Mouse (Mus musculus) liver, postnatal 0 days (tissue): Measurements from ENCODE around the gene Card14. TPM values are rescaled to one million over a fixed set of nuclear protein-coding genes. Genes with fewer than 3 reads are reported as not detected.

ENCODE experiments used
- ATAC-seq: fragments of 200-750 bp; cut with Nextera tagmentation; 2 replicates; pipeline ENCODE4 v1.8.0; 2017; ENCODE audit warnings: mild to moderate bottlenecking, moderate library complexity
- DNase-seq: peaks from one replicate; pipeline ENCODE4 v3.0.0-alpha.2; 2016
- H3K27ac ChIP-seq: fragments of 300-500 bp; sonication (generic); 2 replicates; pipeline ENCODE4 v1.5.1; 2014; ENCODE audit warnings: antibody characterized with exemption, moderate library complexity, mild to moderate bottlenecking, low read depth
- H3K27me3 ChIP-seq: fragments of 300-500 bp; sonication (generic); 2 replicates; pipeline ENCODE4 v1.6.1; 2014; ENCODE audit warnings: low read length, control low read depth, mixed read lengths; ENCODE audit not compliant: insufficient read depth
- H3K36me3 ChIP-seq: fragments of 300-500 bp; sonication (generic); replicated peaks from 2 replicates; pipeline ENCODE4 v1.6.1; 2014; ENCODE audit warnings: mild to moderate bottlenecking, control low read depth, low read length, moderate library complexity, mixed read lengths; ENCODE audit not compliant: insufficient read depth
- H3K4me1 ChIP-seq: fragments of 300-500 bp; sonication (generic); 2 replicates; pipeline ENCODE4 v1.6.1; 2014; ENCODE audit warnings: antibody characterized with exemption, mild to moderate bottlenecking, control low read depth; ENCODE audit not compliant: insufficient read depth
- H3K4me2 ChIP-seq: fragments of 300-500 bp; sonication (generic); 2 replicates; pipeline ENCODE4 v1.6.1; 2014; ENCODE audit warnings: low read depth, mild to moderate bottlenecking, low read length, moderate library complexity, mixed read lengths
- H3K4me3 ChIP-seq: fragments of 300-500 bp; sonication (generic); 2 replicates; pipeline ENCODE4 v1.5.1; 2014; ENCODE audit warnings: low read depth, low read length
- H3K9ac ChIP-seq: fragments of 300-500 bp; sonication (generic); replicated peaks from 2 replicates; pipeline ENCODE4 v1.6.1; 2014; ENCODE audit warnings: mild to moderate bottlenecking, moderate library complexity
- H3K9me3 ChIP-seq: fragments of 300-500 bp; sonication (generic); 2 replicates; pipeline ENCODE4 v1.6.1; 2016; ENCODE audit warnings: mild to moderate bottlenecking, control low read depth, low read length, mixed read lengths
- CTCF ChIP-seq: sonication (generic); IDR thresholded peaks from 2 replicates; pipeline ENCODE4 v1.5.1; 2016; ENCODE audit warnings: antibody characterized with exemption, low read depth
- EP300 ChIP-seq: IDR thresholded peaks from 2 replicates; pipeline ENCODE4 v1.6.1; 2016; ENCODE audit warnings: antibody characterized with exemption, low read depth, mild to moderate bottlenecking
- WGBS: fragments of 180-500 bp; shearing (Covaris S2); extraction: QIAGEN DNeasy Blood & Tissue Kit; methylation state at CpG from one replicate; pipeline ENCODE4 v1.1.7; 2014; ENCODE audit not compliant: insufficient replicate concordance; 5-methylcytosine and 5-hydroxymethylcytosine counted together
- polyA plus RNA-seq: library from polyadenylated mRNA; unstranded; fragments of >200 nt; fragmentation: Nextera tagmentation; extraction: Ambion mirVana; gene quantifications from 2 replicates; pipeline ENCODE4 v1.2.1, GENCODE M21; 2015

Card14 gene
- polyA plus RNA-seq, 1 experiment from 2014 or later: 0.09 TPM

GRCm38 (mm10) chr11:119390271-119391231, 83.0 kb downstream of the Card14 start:
- no peaks in the 10 kb centered on the region for H3K36me3 ChIP-seq
- H3K4me1 ChIP-seq: peaks cover 50% of the 10 kb centered on the region
- no peak for TF ChIP-seq EP300
- 0 out of 2 replicates have a peak, but pooled peaks have one; percentile 8 for TF ChIP-seq CTCF
- H3K9ac ChIP-seq: peak overlapping the region; percentile 79
- H3K9me3 ChIP-seq: no peaks in the 10 kb centered on the region
- WGBS: 2% methylated on average over 53 of the region's 53 CpGs
- H3K27me3 ChIP-seq: no peaks in the 10 kb centered on the region
- H3K27ac ChIP-seq: peak overlapping the region; percentile 97
- peak; percentile 38 for ATAC-seq
- peak overlapping the region; percentile 89 for H3K4me2 ChIP-seq
- H3K4me3 ChIP-seq: peak overlapping the region; percentile 74
- DNase-seq: peak; percentile 72

- peak overlapping the region; percentile 97 for H3K27ac ChIP-seq
- ATAC-seq (peak; percentile 31), DNase-seq (peak; percentile 28)
- WGBS: 19% methylated on average over 7 of the region's 7 CpGs
- peak overlapping the region; percentile 89 for H3K4me2 ChIP-seq
- no peaks in the 10 kb centered on the region for H3K9me3 ChIP-seq
- H3K4me1 ChIP-seq: peaks cover 51% of the 10 kb centered on the region
- H3K36me3 ChIP-seq: peaks cover 9% of the 10 kb centered on the region; the same call in 1 of the 2 replicates
- H3K27me3 ChIP-seq: no peaks in the 10 kb centered on the region
- no peak for TF ChIP-seq CTCF
- peak; percentile 67 for TF ChIP-seq EP300
- peak overlapping the region; percentile 74 for H3K4me3 ChIP-seq
- peak overlapping the region; percentile 82 for H3K9ac ChIP-seq
Measured at GRCm38 (mm10) chr11:119391386-119392000, 83.9 kb downstream of the Card14 start.

GRCm38 (mm10) chr11:119392001-119392614, 84.5 kb downstream of the Card14 start:
- Histone ChIP-seq H3K9me3 (no peaks in the 10 kb centered on the region), H3K4me1 (peaks cover 53% of the 10 kb centered on the region), H3K9ac (peak overlapping the region; percentile 82), H3K36me3 (peaks cover 14% of the 10 kb centered on the region; the same call in 1 of the 2 replicates), H3K4me2 (peak overlapping the region; percentile 89), H3K4me3 (peak overlapping the region; percentile 74), H3K27me3 (no peaks in the 10 kb centered on the region), H3K27ac (peak overlapping the region; percentile 97)
- TF ChIP-seq EP300: no peak
- TF ChIP-seq CTCF: no peak
- DNase-seq (peak; percentile 92), ATAC-seq (peak; percentile 72)
- 2% methylated on average over 12 of the region's 12 CpGs for WGBS

DNA sequence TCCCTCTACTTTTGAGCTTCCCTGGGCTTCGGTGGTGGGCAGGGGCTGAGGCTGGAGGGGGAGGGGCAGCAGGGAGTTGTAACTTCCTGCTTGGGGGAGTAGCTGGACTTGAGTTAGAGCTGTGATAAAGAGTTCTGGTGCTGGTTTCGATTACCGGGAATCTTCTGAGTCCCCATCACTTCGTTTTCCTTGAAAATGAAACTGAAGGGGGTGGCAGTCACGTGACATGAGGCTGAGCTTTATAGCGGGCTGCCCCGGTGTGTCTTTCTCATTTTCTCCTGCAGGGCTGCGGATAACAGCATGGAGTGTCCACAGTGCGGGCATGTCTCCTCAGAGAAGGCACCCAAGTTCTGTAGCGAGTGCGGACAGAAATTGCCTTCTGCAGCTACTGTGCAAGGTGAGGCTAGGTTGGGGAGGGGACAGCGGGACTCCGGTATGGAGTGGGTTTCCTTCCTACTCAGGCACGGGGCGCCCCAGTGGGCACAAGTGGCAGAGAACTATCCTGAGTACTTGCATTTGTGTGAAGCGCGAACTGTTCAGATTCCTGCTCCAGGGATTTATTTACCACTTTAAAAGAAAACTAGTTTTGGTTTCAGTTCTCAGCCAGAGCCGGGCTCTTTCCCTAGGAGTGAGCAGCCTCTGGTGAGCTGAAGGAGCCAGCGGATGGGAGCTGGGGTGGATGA, 85.4 kb downstream of the Card14 start, which contains the start of gene Rnf213:
TSS of gene Rnf213 (plus strand) at position 301 of the 683 bp plus-strand sequence.
- peak; percentile 58 for ATAC-seq
- Histone ChIP-seq H3K36me3 (peaks cover 14% of the 10 kb centered on the region; the same call in 1 of the 2 replicates), H3K27me3 (no peaks in the 10 kb centered on the region), H3K4me3 (peak within 1 kb of the TSS; percentile 74), H3K9me3 (no peaks in the 10 kb centered on the region), H3K4me1 (peaks cover 49% of the 10 kb centered on the region), H3K9ac (peak within 1 kb of the TSS; percentile 82), H3K27ac (peak within 1 kb of the TSS; percentile 97), H3K4me2 (peak within 1 kb of the TSS; percentile 89)
- peak; percentile 81 for DNase-seq
- WGBS: under 1% methylated on average over 19 of the region's 19 CpGs
- TF ChIP-seq CTCF (peak; percentile 55), EP300 (no peak)

GRCm38 (mm10) chr11:119393483-119393804, 85.9 kb downstream of the Card14 start:
- no peaks in the 10 kb centered on the region for H3K27me3 ChIP-seq
- peaks cover 48% of the 10 kb centered on the region for H3K4me1 ChIP-seq
- ATAC-seq (no peak), DNase-seq (no peak)
- TF ChIP-seq CTCF (no peak), EP300 (no peak)
- peak overlapping the region; percentile 97 for H3K27ac ChIP-seq
- peak overlapping the region; percentile 74 for H3K4me3 ChIP-seq
- peaks cover 14% of the 10 kb centered on the region; the same call in 1 of the 2 replicates for H3K36me3 ChIP-seq
- peak overlapping the region; percentile 82 for H3K9ac ChIP-seq
- peak overlapping the region; percentile 89 for H3K4me2 ChIP-seq
- H3K9me3 ChIP-seq: no peaks in the 10 kb centered on the region
- WGBS: 18% methylated on average over 7 of the region's 7 CpGs
